Mouse (Mus musculus) cerebellum, adult 9-11 months (tissue): ENCODE results near the gene Zfp618.

Experiments
- DNase-seq: peaks from one replicate; pipeline ENCODE4 v3.0.0; 2022

Zfp618 gene

DNA sequence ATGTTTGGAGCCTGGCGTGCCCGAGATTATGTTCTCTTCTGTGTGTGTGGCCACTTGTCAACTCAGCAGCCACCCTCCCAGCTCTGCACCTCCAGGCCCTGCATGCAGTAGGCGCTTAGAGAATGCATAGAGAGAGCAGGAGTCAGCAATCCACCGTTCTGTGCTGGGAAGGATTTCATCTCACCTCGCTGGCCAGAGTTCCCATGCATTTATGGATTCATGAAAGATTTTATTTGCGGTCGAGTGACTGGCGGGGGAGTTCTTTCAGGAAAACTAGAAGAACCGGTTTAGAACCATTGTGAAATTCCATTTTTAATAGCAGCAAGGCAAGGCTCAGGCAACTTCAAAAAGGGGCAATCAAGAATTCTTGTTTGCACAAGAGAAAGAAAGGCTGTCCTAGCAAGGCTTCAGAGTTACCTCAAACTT is 67.2 kb downstream of the Zfp618 start:
- no peak for DNase-seq

DNA sequence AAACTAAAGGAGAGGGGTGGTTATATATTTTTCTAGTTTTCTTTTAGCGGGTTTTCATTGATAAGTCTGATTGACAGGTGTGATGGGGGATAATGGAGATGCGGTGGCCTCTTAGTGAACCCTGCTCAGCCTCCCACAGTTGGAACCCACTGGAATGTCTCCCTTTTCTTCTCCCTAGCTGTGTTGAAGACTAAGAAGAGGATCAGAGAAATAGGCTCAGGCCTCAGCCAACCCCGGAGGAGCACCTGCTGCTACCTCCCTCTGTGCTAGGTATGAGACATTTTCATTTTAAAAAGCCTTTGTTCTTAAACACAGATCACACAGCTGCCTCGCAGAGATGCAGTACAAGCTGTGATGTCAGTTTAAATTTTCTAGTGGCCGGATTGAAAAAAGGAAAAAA is 68.4 kb downstream of the Zfp618 start:
- DNase-seq, result no peak

DNA sequence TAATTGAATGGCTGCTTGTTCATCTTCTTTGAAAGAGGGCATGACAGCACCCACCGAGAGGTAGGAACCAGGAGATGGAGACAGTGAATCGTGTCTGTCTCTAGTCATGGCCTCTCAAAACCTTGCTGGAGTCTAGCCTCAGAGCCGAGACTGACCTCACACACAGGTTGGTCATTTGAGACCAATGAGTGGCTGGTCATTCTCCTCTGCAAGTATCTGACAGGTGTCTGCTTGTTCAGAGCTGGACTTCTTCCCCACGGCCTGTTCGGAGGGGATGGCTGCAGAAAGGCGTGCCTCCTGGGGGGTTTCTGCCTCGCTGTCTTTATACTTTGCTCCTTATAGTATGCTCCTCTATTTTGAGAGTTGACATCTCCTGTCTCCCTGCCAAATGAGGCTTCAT is 70.6 kb downstream of the Zfp618 start:
- DNase-seq, result no peak

DNA sequence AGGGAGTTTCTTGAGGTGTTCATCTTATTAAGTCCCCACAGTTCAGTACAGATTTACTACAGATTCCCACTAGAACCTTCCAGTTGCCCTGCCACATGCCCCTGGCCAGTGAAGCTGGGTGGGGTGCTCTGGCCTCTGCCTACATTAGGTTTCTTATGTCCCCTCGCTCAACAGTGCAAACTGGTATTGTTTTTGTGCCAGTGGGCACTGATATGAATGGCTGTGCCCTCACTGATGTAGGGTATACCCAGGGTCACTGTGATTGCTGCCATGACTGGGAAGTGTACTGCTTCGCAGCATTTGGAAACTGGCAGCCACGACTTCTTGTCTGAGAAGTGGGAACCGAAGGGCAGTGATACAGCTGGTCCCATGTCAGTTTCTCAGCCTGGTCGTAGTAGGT is 71.4 kb downstream of the Zfp618 start:
- no peak for DNase-seq

DNA sequence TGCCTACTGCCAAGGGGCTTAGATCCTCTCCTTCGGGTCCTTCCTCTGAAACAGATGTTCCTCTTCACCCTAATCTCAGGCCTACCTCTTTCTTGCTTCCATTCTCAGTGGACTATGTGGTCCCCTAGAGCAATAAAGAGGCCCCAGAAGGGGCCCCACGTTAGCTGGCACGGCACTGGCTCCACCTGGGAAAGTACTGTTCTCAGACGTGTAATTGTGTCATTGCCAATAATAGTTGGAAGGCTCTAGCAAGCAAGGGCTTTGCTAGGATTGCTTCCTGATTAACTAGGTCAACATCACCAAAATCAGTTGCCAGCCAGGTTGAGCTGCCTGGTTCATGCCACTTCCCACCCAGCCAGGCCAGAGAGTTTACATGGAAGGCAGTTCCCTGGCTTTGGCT is 72.2 kb downstream of the Zfp618 start:
- DNase-seq, result no peak

DNA sequence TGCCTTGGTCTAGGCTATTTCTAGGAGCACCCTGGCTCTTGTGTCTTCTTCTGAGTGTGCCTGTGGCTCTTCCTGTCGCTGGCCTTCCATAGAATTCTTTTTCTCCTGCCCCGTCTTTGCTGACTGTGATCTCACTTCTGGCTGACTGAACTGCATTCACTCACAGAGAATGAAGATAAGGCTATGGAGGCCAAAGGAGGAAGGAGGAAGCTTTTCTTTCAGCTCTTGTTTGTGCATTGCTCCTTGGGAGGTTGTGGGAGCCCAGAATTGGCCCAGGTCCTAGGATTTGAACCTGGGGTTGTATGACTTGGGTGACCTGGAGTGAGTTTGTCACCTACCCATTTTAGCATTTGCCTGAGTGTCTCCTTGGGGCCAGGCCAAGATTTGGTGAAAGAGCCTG is 72.9 kb downstream of the Zfp618 start:
- DNase-seq, result no peak

DNA sequence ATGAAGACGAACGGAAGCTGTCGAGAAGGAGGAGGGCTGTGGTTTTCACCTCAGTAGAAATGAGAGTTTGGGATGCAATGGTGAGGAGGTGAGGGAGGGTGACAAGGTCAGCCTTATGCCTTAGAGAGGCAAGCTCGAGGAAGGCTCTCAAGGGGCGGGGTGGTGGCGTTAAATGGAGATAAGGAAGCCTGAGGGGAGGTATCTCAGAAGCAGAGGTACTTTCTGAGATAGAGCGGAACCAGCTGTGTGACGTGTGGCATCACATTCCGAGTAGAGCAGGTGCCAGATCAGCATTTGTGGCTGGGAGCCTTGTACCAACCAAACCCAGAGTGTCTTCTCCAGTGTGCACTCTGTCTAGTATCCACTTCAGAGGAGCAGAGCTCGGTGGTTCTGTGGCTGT is 73.6 kb downstream of the Zfp618 start:
- no peak for DNase-seq

DNA sequence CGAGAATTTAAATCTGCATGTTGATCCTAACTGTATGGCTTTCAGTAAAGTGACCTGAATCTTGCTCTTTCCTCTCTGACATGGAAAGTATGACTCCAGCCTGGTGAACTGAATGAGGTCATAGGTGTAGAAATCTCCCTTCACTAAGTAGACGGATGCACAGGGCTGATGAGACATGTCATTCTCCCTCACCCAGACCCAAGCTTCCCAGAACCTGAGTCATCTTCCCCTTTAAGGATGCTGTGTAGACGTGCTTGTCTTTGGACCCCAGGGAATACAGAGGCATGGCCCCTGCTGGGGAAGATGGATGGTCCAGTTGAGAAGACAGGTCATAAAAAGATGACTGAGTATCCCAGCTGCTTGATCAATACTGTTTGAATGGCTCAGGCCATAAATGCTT is 83.2 kb downstream of the Zfp618 start:
- DNase-seq, result no peak

DNA sequence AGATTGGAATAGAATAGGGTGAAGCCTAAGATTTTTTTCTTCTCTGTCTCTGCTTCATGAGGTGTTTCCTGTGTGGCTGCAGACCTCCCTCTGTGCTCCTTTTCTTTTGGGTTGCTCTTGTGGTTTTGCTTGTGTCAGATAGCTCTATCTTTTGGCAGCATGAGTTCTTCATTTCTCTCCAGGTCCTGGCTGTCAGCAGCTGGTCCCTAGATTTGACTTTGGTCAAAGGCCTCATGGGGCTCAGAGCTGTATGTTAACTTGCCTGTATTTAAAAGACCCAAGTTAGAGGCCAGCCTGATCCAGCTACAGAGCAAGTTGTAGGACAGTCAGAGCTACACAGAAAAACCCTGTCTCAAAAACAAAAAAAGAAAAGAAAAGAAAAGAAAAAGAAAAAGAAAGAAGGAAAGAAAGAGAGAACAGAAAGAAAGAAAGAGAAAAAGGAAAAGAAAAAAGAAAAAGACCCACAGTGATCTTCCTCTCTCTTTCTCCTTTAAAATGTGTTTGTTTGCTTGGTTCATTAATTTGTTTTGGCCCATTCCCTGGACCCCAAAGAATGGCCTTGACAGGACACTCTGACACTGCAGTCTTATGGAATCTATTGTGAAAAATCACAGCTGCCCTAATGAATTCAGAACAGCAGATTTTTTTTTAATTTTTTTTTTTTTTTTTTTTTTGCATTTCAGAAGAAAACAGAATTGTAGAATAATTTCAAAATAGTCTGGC is 84.4 kb downstream of the Zfp618 start:
- DNase-seq, result no peak

DNA sequence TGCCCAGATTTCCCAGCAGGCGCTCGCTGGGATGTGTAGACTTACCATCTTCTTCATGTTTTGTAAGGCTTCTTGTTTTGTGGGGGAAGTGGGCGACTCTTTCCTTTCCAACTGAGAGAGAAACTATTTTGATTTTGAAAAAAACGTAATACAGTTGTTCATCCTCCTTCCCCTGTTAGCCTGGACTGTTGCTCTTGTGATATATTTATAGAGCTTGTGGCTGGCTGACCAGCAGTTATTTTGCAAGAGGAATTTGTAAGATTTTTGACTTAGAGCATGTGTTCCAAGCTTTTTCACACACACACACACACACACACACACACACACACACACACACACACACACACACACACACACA is 84.9 kb downstream of the Zfp618 start:
- DNase-seq, result no peak

DNA sequence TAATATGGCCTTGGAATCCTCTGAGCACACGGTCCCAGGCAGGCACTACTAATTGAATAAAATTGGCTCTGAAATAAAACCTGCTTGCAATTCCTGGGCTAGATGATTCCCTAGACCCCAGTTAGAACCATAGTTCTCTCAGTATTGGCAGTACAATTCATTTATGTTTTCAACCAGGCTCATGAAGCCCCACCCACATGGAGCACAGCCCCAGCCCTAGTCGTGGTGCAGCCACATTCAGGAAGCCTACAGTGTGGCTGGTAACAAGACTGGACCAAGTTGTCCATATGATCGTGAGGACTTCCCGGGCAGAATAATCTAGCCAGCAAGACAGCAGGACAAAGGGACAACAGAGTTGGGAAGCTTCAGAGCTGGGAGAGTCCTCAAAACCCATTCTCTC is 85.6 kb downstream of the Zfp618 start:
- no peak for DNase-seq

DNA sequence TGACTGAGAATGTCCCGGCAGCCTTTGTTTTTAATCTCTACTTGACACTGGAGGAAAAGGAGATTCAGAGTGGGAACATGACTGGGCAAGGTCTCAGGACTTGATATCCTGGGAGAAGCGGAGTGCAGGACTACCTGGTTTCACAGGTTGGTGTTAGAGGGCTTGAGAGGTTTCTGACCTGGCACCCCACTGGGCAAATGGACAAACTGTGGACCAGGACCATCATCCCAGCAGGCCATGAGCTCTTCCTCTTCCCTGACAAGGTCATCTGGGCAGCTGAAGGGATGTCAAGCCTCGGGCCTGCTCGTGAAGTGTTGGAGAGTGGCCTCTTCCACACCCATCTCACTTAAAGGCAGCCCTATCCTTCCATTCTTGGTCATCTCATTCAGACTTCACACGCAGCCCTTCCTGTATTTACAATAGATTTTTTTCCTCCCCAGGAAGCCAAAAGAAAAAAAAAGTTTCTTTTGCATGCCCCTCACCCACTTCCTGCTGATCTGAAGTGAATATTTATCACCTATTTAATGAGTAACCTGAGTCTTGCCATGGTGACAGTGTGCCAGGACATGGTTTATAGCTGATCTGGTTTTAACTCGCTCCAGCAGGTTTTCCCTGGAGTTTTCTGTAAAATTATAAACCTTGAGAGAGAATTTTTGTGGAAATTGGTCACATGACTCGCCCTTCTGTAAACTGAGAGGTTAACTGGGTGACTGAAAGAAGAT is 86.7 kb downstream of the Zfp618 start:
- no peak for DNase-seq

DNA sequence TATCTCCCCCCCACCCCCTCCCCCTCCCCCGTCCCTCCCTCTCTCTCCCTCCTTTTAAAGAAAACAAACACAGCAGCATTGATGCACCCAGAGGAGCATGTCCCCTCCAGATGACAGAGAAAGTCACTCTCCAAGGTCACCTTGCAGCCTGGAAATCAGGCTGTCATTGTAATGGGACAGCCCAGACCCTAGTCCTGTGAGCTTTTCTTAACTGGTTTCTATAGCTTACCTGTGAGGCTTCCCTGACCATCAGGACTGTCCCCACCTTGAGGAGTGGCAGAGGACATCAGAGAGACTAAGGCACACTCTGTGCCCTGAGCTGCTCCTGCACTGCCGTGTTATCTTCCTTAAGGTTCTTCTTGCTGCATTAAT is 87.3 kb downstream of the Zfp618 start:
- DNase-seq, result no peak

DNA sequence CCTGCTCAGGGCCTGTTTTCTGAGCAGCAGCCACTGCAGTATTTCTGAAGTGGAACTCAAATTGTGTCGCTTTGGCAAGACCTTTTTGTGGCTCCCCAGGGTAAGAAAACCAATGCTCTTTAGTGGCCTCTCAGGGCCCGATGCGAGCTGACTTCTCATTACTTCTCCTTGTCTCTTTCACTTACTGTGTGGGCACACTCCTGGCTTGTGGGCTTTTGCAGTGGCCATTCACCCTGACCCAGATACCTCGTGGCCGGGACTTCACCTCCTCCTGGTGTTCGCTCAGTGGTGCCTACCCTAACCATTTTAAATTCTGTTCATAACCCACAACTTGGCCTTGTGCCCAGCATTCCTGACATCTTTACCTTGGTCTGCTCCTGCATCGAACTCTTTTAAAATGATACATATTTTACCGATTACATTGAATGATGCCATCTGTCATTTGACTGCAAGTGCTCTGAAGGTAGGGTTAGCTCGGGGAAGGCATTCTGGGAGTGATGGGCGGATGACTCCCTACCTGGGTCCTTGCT is 89.9 kb downstream of the Zfp618 start:
- DNase-seq, result no peak

DNA sequence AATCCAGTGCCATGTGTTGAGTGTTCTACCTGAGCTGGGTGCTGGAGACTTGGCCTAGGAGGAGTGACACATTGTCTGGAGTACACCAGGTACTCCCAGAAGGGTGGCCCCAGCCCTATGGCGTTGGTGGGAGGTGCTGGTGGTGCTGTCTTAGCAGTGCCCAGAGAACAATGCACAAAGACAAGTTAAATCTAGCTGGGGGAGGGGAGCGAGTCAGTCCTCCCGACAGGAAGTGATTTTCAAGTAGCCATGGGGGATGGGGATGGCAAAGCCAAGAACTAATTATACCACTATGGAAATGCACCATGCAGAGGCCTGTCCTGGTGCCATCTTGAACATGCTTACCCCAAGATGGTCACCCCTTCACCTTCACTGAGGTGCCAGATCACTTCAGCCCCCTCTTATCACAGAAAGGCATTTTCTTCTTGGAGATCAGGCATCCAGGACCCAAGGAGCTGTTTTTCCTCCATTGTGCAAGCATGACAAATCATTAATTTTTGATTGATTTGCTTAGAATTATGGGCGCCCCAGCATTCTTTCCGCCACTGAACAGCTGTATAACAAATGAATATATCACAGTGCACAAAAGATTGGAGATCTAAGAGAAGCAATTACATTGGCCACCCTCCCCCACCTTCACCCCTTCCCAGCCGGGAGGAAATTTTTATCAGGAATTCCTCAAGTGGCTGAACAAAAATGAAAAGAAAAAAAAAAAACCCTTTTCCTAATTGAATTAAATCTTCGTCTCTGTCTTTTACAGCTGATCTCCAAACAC is 91.5 kb downstream of the Zfp618 start:
- no peak for DNase-seq

DNA sequence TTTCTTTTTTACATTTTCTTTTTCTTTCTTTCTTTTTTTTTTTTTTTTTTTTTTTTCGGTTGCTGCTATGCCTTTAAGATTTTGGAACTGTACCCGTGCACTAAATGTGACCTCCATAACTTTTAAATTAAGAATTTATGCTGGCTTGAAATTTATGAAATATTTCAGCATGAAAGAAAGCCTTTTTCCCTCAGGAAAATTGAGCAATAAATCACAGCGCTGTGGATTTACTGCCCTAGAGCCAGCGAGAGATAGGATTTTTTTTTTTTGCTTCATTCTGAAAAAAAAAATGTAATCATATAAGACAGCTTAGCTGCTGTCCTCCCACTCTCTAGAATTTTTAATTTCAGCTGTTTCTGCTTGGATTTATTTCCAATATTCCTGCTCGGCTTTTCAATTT is 92.2 kb downstream of the Zfp618 start:
- no peak for DNase-seq

DNA sequence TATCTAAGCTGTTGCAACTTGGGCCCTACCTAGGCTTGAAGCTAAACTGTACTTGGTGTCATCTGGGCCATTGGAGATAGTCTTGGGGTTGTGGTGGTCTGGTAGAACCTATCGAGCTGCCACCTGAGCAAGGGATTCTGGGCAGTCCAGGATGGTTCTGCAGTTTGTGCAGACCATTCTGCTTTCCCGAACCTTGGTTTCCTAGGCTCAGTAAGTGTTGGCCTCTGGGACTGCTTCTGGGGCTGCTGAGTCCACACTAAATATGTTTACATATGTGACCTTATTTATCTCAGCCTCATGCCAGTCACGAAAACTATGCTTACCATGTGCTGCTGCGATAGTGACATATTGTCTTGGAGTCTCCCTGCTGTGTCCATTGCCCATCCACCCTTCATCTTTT is 93.3 kb downstream of the Zfp618 start:
- DNase-seq, result no peak

DNA sequence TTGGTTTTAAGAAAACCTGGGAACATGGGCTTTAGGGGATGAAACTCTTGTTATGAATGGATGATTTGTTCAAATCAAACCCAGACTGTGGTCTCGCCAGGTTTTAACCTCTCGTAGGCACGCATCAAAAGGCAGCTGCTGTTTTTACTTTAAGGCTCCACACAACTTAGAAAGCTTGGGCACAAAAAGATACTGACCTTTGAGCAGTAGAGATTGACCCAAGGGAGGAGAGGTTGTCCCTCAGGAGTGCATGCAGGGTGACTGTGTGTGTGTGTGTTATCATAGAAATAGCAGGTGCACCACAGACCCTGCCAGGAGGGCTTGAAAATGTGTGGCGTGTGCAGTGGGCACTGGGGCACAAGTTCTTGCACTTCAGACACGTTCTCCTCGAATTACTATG is 95.0 kb downstream of the Zfp618 start:
- no peak for DNase-seq

DNA sequence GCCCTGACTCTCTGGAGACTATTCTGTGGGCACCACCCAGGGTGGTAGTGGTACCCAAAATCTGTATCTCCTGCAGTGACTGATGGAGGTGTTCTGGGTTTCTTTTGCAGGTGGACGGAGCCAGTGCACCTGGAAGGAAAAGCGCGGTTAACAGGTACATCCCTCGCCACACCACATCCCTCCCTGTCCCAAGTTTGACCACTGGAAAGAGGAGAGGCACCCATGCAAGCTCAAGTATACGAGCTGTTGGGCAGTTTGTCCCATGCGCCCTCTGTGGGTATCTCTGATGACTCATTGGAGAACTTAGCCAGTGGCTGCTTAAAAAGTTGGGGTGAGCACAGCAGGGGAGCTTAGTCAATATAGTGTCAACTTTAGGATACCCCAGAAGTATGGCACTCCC is 96.0 kb downstream of the Zfp618 start:
- no peak for DNase-seq

DNA sequence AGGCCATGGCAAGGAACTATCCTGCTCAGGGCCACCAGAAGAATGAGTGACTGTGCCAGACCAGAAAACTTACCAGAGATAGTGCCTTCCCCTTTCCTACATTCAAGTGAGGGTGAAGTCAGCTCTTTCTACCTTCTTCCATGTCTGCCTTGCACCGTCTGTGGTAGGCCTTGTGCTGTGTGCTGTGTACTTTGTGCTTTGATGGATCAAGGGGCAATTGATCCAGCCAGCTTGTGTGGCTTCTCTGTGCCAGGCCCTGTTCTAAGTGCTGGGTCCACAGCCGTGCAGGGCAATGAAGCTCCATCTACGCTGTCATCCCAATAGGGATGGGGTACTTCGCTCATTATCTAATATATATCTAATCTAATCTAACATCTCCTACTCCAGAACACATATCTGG is 98.0 kb downstream of the Zfp618 start:
- no peak for DNase-seq

DNA sequence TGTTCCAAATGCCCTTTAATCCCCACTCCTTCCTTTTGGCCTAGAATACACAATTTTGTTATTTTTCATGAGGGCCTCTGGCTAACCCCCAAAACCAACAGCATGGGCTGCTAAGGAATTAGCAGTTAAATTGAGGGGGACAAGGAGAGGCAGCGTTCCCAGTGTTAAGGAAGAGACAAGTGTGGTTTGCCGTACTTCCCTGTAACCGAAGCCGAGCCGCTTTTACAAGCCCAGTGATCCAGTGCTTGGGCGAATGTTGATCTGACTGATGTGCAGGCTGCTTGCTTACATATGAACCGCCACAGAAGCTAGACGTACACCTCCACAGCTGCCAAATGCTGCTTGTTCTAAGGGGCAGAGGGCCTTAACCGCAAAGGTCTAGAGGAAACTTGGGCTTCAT is 99.5 kb downstream of the Zfp618 start:
- no peak for DNase-seq

DNA sequence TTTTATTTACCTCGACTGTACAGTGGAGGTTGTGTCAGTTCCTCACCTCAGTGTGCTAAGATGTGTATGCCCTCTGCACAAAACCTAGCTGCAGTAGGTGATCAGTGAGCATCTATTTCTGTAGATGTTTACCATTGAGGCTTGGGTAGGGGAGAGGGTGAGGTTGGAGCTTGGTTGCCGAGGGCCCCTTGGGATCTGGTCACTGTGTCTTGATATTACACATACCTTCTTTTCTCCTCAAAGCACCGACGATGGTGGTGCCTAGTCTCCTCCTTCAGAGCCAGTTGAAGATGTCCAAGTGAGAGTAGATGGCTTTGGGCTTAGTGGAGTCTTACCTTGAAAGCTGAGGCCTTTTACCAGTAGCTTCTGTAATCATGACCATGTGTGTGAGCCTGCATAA is 101.4 kb downstream of the Zfp618 start:
- no peak for DNase-seq

DNA sequence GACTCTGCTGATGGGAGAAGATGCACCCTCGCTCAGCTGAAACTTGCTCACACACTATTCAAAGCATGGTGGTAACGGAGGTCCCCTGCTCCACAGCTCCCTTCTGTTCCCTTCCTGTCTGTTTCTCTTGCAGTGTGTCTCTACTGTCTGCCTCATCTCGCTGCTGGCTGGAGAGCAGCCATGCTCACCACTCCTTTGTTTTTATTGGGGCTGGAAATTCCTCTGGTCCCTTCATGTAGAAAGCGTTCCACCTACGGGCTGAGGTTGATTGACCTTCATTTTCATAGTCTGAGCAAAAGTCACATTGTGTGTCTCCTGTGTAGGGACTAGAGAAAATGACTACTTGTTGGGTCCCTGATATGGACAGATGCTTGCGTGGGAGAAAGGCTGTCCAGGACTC is 102.4 kb downstream of the Zfp618 start:
- DNase-seq, result no peak
